Mouse (Mus musculus) forebrain, embryonic 14.5 days (tissue): Measurements from ENCODE around the gene Bphl. TPM values are rescaled to one million over a fixed set of nuclear protein-coding genes. Genes with fewer than 3 reads are reported as not detected.

Experiments used
- ATAC-seq: fragments of 200-750 bp; cut with Nextera tagmentation; 2 replicates; pipeline ENCODE4 v1.8.0; 2017; ENCODE audit warnings: mild to moderate bottlenecking, moderate library complexity
- DNase-seq: peaks from one replicate; pipeline ENCODE4 v3.0.0-alpha.2; 2015; ENCODE audit warnings: low spot score
- H3K27ac ChIP-seq: fragments of 300-500 bp; sonication (generic); 2 replicates; pipeline ENCODE4 v1.5.1; 2014; ENCODE audit warnings: low read depth, mild to moderate bottlenecking, control low read depth, low read length, moderate library complexity
- H3K27me3 ChIP-seq: fragments of 300-500 bp; sonication (generic); replicated peaks from 2 replicates; pipeline ENCODE4 v1.6.1; 2014; ENCODE audit warnings: low read length, control low read depth, mixed read lengths; ENCODE audit not compliant: control insufficient read depth, insufficient read depth
- H3K36me3 ChIP-seq: fragments of 300-500 bp; sonication (generic); 2 replicates; pipeline ENCODE4 v1.6.1; 2014; ENCODE audit warnings: low read length, control low read depth; ENCODE audit not compliant: control insufficient read depth, insufficient read depth
- H3K4me1 ChIP-seq: fragments of 300-500 bp; sonication (generic); 2 replicates; pipeline ENCODE4 v1.6.1; 2014; ENCODE audit warnings: antibody characterized with exemption, low read length, control low read depth; ENCODE audit not compliant: control insufficient read depth, insufficient read depth
- H3K4me2 ChIP-seq: fragments of 300-500 bp; sonication (generic); 2 replicates; pipeline ENCODE4 v1.6.1; 2014; ENCODE audit warnings: mild to moderate bottlenecking, control low read depth, low read length
- H3K4me3 ChIP-seq: fragments of 300-500 bp; sonication (generic); 2 replicates; pipeline ENCODE4 v1.5.1; 2014; ENCODE audit warnings: low read depth, low read length, control low read depth
- H3K9ac ChIP-seq: fragments of 300-500 bp; sonication (generic); 2 replicates; pipeline ENCODE4 v1.6.1; 2014; ENCODE audit warnings: mild to moderate bottlenecking, low read length, control low read depth, moderate library complexity
- H3K9me3 ChIP-seq: fragments of 300-500 bp; sonication (generic); replicated peaks from 2 replicates; pipeline ENCODE4 v1.6.1; 2016; ENCODE audit warnings: low read length, control low read depth, mixed read lengths; ENCODE audit not compliant: control insufficient read depth
- WGBS: fragments of 180-500 bp; shearing (Covaris S2); extraction: QIAGEN DNeasy Blood & Tissue Kit; methylation state at CpG from one replicate; pipeline ENCODE4 v1.1.7; 2014; 5-methylcytosine and 5-hydroxymethylcytosine counted together
- polyA plus RNA-seq: library from polyadenylated mRNA; unstranded; fragments of >200 nt; fragmentation: Nextera tagmentation; extraction: Ambion mirVana; gene quantifications from 2 replicates; pipeline ENCODE4 v1.2.1, GENCODE M21; 2014

Bphl gene
- polyA plus RNA-seq, 1 experiment from 2014 or later, result 35.1 TPM

GRCm38 (mm10) chr13:34118816-34119215 is 81.4 kb downstream of the Bphl start:
- H3K4me3 ChIP-seq, result no peak overlapping the region
- no peak overlapping the region for H3K27ac ChIP-seq
- H3K9me3 ChIP-seq, result no peaks in the 10 kb centered on the region
- no peak overlapping the region for H3K4me2 ChIP-seq
- ATAC-seq, result no peak
- no peak for DNase-seq
- H3K27me3 ChIP-seq, result no peaks in the 10 kb centered on the region
- no peak overlapping the region for H3K9ac ChIP-seq
- 89% methylated on average over 4 of the region's 4 CpGs for WGBS
- peaks cover 12% of the 10 kb centered on the region for H3K4me1 ChIP-seq
- peaks cover 21% of the 10 kb centered on the region for H3K36me3 ChIP-seq

- ATAC-seq (no peak), DNase-seq (no peak)
- WGBS, result 85% methylated on average over 4 of the region's 4 CpGs
- Histone ChIP-seq H3K4me1 (peaks cover 17% of the 10 kb centered on the region), H3K9ac (no peak overlapping the region), H3K27ac (no peak overlapping the region), H3K9me3 (no peaks in the 10 kb centered on the region), H3K4me3 (no peak overlapping the region), H3K27me3 (no peaks in the 10 kb centered on the region), H3K4me2 (no peak overlapping the region), H3K36me3 (peaks cover 26% of the 10 kb centered on the region)
These were observed 82.0 kb downstream of the Bphl start for GRCm38 (mm10) chr13:34119406-34119805.

GRCm38 (mm10) chr13:34120536-34120935 is 83.1 kb downstream of the Bphl start:
- Histone ChIP-seq H3K4me2 (no peak overlapping the region), H3K9me3 (no peaks in the 10 kb centered on the region), H3K4me3 (no peak overlapping the region), H3K36me3 (peaks cover 38% of the 10 kb centered on the region), H3K9ac (no peak overlapping the region), H3K27ac (no peak overlapping the region), H3K4me1 (peaks cover 27% of the 10 kb centered on the region), H3K27me3 (no peaks in the 10 kb centered on the region)
- WGBS, result 97% methylated on average over 2 of the region's 2 CpGs
- no peak for ATAC-seq
- no peak for DNase-seq

Other genes starting within 250 kb of the Bphl start
- not detected in 2 replicates for gene Serpinb6e, start 194.2 kb upstream of the Bphl start, polyA plus RNA-seq
- 0.16 and 0.34 TPM in 2 replicates for gene Serpinb6c, start 131.9 kb upstream of the Bphl start, polyA plus RNA-seq
- gene Nqo2, start 72.9 kb upstream of the Bphl start, polyA plus RNA-seq, result 5.2 and 7.4 TPM in 2 replicates
- 5.7 and 5.8 TPM in 2 replicates for gene Ripk1, start 35.2 kb upstream of the Bphl start, polyA plus RNA-seq
- 42.2 and 43.1 TPM in 2 replicates for gene Serpinb6a, start 34.8 kb upstream of the Bphl start, polyA plus RNA-seq
- gene Tubb2a, start 40.4 kb downstream of the Bphl start, polyA plus RNA-seq, result 1,376 and 1,776 TPM in 2 replicates
- 670 and 797 TPM in 2 replicates for gene Tubb2b, start 92.9 kb downstream of the Bphl start, polyA plus RNA-seq
- 92.0 and 113 TPM in 2 replicates for gene Psmg4, start 125.4 kb downstream of the Bphl start, polyA plus RNA-seq